Mouse (Mus musculus): ENCODE results near the gene Zcchc13.

Zcchc13 gene

DNA sequence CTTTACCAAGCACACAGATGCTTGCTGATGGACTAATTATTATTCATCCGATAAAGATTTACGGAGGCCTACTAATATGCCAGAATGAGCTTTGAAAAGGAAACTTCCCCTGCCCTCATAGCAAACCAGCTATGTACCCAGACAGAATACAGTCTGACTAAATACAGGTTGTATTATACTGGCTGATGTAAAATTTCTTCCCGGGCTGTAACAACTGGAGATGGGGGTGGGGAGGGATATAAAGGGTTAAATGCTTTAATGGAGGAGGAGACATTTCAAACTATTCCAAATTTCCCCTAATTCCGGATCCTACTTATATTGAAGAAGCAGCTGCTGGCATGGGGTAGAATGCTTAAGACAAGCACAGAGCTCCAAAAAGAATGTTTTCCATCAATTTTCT lies 14.9 kb upstream of the Zcchc13 start:
- Histone ChIP-seq H3K9me3 (ENCODE audit: low read length) (no peaks in the 10 kb centered on the region), H3K4me1 (replicated peaks; ENCODE audit: low read depth, low read length) (peaks cover 6% of the 10 kb centered on the region; the same call in 1 of the 2 replicates), H3K4me3 (replicated peaks; ENCODE audit: low read length) (peak overlapping the region; percentile 70; the same call in 1 of the 2 replicates), H3K27me3 (ENCODE audit: insufficient read depth, low read length) (peaks cover 37% of the 10 kb centered on the region), H3K36me3 (ENCODE audit: insufficient read depth, low read length) (peaks cover 12% of the 10 kb centered on the region)
- no peak for TF ChIP-seq NANOG (IDR thresholded peaks at IDR 0.05; ENCODE audit: borderline replicate concordance, low read length)
- TF ChIP-seq POU5F1 (IDR thresholded peaks at IDR 0.05; ENCODE audit: borderline replicate concordance, low read length), result no peak
- no peak for TF ChIP-seq CTCF (conservative IDR thresholded peaks at IDR 0.05; ENCODE audit: low read length)

DNA sequence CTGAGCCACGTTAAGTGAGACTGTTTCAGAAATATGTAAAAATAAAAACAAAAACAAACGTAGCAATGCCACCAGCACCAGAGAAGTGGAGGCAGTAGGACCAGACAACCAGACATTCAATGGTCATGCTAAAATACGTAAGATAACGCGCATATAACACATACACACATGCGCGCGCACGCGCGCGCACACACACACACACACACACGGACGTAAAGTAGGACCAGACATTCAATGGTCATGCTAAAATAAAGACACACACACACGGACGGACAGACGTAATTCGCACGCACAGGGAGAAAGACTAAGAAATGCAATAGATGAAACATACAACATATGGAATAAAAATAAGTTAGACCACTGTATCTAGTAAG lies 14.2 kb upstream of the Zcchc13 start:
- TF ChIP-seq CTCF (conservative IDR thresholded peaks at IDR 0.05; ENCODE audit: low read length) (no peak), NANOG (IDR thresholded peaks at IDR 0.05; ENCODE audit: borderline replicate concordance, low read length) (no peak), POU5F1 (IDR thresholded peaks at IDR 0.05; ENCODE audit: borderline replicate concordance, low read length) (no peak)
- Histone ChIP-seq H3K9me3 (ENCODE audit: low read length) (no peaks in the 10 kb centered on the region), H3K4me1 (replicated peaks; ENCODE audit: low read depth, low read length) (peaks cover 6% of the 10 kb centered on the region; the same call in 1 of the 2 replicates), H3K27me3 (ENCODE audit: insufficient read depth, low read length) (peaks cover 36% of the 10 kb centered on the region), H3K36me3 (ENCODE audit: insufficient read depth, low read length) (peaks cover 12% of the 10 kb centered on the region), H3K4me3 (replicated peaks; ENCODE audit: low read length) (peak overlapping the region; percentile 70)

DNA sequence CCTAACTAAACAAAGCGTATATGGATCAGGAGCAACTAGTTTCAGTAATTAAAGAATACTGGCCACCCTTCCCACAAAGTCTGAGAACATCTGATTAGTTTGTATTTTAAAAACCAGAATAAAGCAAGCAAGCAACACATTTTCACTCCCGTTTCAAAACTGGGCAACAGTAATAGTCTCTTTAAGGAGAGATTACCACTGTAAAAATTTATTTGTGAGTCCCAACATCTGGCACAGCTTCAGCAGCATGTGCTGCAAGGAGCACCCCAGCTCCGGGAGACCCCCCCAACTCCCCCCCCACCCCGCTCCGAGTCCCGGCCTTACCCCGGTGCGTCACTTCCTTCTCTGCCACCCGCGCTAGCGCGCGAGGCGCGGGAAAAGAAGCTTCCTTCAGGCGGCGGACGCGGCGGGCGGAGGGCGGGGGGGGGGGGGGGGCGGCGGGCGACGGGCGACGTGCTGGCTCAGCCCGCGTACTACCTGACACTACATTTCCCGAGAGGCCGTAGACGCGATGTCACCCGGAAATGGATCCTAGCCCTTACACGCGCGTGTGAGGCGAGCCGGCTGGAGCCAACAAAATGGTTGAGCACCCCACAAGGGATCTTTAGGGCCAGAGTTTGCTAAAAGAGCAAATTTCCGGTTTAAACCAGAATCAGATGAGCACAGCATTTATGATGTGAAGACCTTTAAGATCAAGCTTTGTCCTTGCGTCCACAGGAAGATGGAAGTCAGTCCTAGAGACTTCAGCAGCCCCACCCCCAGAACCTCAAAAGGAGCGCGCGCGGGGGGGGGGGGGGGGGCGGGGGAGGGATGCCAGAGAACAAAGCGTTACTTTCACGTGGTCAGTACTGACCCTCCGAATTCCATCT lies 13.6 kb upstream of the Zcchc13 start:
- Histone ChIP-seq H3K4me1 (replicated peaks; ENCODE audit: low read depth, low read length) (peaks cover 9% of the 10 kb centered on the region; the same call in 1 of the 2 replicates), H3K9me3 (ENCODE audit: low read length) (no peaks in the 10 kb centered on the region), H3K4me3 (replicated peaks; ENCODE audit: low read length) (peak overlapping the region; percentile 70)

DNA sequence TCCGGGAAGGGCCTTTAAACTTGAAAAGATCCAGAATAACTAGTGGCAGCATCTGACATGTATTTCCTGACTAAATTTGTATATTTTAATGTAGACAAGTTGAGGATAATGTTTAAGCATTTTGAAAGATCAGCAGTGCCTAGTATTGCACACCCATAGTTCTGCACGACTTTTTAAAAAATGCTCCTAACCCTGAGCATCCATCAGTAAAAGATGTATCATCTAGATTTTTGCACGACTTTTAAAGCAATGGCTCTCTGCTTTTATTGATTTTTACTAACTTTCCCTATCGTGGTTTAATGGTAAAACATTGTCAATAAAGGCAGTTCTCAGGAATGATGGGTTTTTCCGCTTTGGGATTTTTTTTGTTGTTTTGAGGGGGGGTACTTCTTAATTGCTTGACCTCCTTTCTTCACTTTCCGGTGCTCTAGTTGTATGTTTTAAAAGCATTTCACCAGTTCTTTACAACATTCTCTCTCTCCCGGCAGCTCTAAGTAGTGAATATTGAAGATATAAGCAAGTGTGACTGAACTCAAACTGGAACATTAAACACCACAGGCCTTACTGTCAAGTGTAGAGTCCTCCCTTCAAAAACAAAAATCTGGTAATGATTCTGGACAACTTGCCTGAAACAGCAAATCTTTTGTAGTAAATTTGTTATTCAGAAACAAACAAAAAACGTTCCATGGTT lies 12.8 kb upstream of the Zcchc13 start:
- no peaks in the 10 kb centered on the region for H3K9me3 ChIP-seq (ENCODE audit: low read length)
- peaks cover 9% of the 10 kb centered on the region for H3K36me3 ChIP-seq (ENCODE audit: insufficient read depth, low read length)
- peak overlapping the region; percentile 62; the same call in 1 of the 2 replicates for H3K4me3 ChIP-seq (replicated peaks; ENCODE audit: low read length)
- peaks cover 11% of the 10 kb centered on the region; the same call in 1 of the 2 replicates for H3K4me1 ChIP-seq (replicated peaks; ENCODE audit: low read depth, low read length)
- no peak for TF ChIP-seq POU5F1 (IDR thresholded peaks at IDR 0.05; ENCODE audit: borderline replicate concordance, low read length)
- no peak for TF ChIP-seq NANOG (IDR thresholded peaks at IDR 0.05; ENCODE audit: borderline replicate concordance, low read length)
- no peak for TF ChIP-seq CTCF (conservative IDR thresholded peaks at IDR 0.05; ENCODE audit: low read length)
- H3K27me3 ChIP-seq (ENCODE audit: insufficient read depth, low read length), result peaks cover 43% of the 10 kb centered on the region

More for the DNA sequence above, 13.6 kb upstream of the Zcchc13 start:
- TF ChIP-seq CTCF (conservative IDR thresholded peaks at IDR 0.05; ENCODE audit: low read length), result no peak
- TF ChIP-seq POU5F1 (IDR thresholded peaks at IDR 0.05; ENCODE audit: borderline replicate concordance, low read length), result no peak
- no peak for TF ChIP-seq NANOG (IDR thresholded peaks at IDR 0.05; ENCODE audit: borderline replicate concordance, low read length)
- Histone ChIP-seq H3K27me3 (ENCODE audit: insufficient read depth, low read length) (peaks cover 39% of the 10 kb centered on the region), H3K36me3 (ENCODE audit: insufficient read depth, low read length) (peaks cover 12% of the 10 kb centered on the region)

DNA sequence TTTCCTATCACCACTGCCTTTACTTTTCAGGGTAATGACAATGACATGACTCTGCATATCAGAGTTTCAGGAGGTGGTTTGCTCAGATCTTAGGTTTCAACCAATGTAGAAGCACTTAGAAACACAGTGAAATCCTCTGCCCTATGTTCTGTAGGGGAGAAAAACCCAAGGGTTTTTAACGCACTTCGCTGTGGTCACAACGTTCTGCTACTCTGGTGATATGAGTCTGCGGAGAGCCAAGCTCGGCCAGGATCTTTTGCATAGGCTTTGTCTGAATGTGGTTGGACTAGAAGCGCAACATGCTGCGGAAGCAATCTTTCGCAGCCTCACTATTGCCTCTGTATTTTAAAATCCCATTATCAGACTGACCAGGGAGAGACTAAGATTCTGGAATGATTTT lies 8.6 kb upstream of the Zcchc13 start:
- Histone ChIP-seq H3K36me3 (ENCODE audit: insufficient read depth, low read length) (no peaks in the 10 kb centered on the region), H3K27me3 (ENCODE audit: insufficient read depth, low read length) (peaks cover 31% of the 10 kb centered on the region), H3K4me3 (replicated peaks; ENCODE audit: low read length) (peak overlapping the region; percentile 60), H3K9me3 (ENCODE audit: low read length) (no peaks in the 10 kb centered on the region), H3K4me1 (replicated peaks; ENCODE audit: low read depth, low read length) (0 out of 2 replicates have a peak, but pooled peaks cover 5% of the 10 kb centered on the region)
- TF ChIP-seq POU5F1 (IDR thresholded peaks at IDR 0.05; ENCODE audit: borderline replicate concordance, low read length) (no peak), CTCF (conservative IDR thresholded peaks at IDR 0.05; ENCODE audit: low read length) (no peak), NANOG (IDR thresholded peaks at IDR 0.05; ENCODE audit: borderline replicate concordance, low read length) (no peak)

DNA sequence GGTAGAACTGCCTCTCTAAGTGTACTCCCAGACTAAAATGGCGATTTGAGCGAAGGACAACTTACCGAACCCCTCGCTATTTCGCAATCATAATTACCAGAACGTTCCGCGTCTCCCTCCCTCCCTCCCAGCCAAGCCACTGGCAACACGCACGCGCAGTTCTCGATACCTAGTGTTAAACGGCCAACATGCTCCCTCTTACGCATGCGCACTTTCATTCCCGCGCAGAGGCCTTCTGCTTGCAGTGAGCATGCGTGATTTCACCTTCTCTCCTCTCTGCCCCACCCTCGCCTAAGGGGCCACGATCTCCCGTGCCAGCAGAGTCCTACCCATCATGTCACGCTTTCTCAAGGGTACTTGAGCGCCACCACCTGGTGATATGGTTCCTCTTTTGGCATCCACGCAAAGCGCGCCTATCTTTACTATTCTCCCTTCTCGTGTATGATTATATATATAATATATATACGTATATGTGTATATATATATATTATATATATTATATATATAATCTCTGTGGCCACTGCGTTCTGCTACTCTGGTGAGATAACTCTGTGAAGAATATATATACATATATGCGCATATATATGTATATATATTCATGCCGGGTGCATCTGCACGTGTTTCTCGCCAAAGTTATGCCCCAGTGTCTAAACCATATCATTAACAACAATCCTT lies 8.0 kb upstream of the Zcchc13 start:
- Histone ChIP-seq H3K36me3 (ENCODE audit: insufficient read depth, low read length) (no peaks in the 10 kb centered on the region), H3K4me1 (replicated peaks; ENCODE audit: low read depth, low read length) (0 out of 2 replicates have a peak, but pooled peaks cover 5% of the 10 kb centered on the region), H3K9me3 (ENCODE audit: low read length) (no peaks in the 10 kb centered on the region), H3K27me3 (ENCODE audit: insufficient read depth, low read length) (peaks cover 31% of the 10 kb centered on the region), H3K4me3 (replicated peaks; ENCODE audit: low read length) (peak overlapping the region; percentile 69)
- no peak for TF ChIP-seq NANOG (IDR thresholded peaks at IDR 0.05; ENCODE audit: borderline replicate concordance, low read length)
- no peak for TF ChIP-seq POU5F1 (IDR thresholded peaks at IDR 0.05; ENCODE audit: borderline replicate concordance, low read length)
- TF ChIP-seq CTCF (conservative IDR thresholded peaks at IDR 0.05; ENCODE audit: low read length), result no peak

DNA sequence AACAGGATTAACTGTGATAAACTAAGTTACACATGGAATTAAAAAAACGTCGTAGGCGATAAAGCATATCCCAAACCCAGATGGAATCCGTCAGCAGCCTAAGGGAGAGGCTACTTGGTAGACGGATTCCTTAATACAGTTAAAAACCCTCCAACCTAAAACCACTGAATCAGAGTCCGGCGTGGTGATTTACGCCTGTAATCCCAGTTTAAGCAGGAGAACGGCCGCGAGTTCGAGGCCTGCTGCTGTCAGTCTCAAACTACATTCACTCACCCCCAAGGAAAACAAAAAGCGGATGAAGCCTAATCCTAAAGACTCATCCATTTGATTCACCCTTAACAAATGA lies 7.5 kb upstream of the Zcchc13 start:
- Histone ChIP-seq H3K27me3 (ENCODE audit: insufficient read depth, low read length) (peaks cover 31% of the 10 kb centered on the region), H3K9me3 (ENCODE audit: low read length) (no peaks in the 10 kb centered on the region), H3K36me3 (ENCODE audit: insufficient read depth, low read length) (no peaks in the 10 kb centered on the region), H3K4me3 (replicated peaks; ENCODE audit: low read length) (peak overlapping the region; percentile 69; the same call in 1 of the 2 replicates), H3K4me1 (replicated peaks; ENCODE audit: low read depth, low read length) (0 out of 2 replicates have a peak, but pooled peaks cover 5% of the 10 kb centered on the region)
- TF ChIP-seq CTCF (conservative IDR thresholded peaks at IDR 0.05; ENCODE audit: low read length), result no peak
- no peak for TF ChIP-seq NANOG (IDR thresholded peaks at IDR 0.05; ENCODE audit: borderline replicate concordance, low read length)
- no peak for TF ChIP-seq POU5F1 (IDR thresholded peaks at IDR 0.05; ENCODE audit: borderline replicate concordance, low read length)

DNA sequence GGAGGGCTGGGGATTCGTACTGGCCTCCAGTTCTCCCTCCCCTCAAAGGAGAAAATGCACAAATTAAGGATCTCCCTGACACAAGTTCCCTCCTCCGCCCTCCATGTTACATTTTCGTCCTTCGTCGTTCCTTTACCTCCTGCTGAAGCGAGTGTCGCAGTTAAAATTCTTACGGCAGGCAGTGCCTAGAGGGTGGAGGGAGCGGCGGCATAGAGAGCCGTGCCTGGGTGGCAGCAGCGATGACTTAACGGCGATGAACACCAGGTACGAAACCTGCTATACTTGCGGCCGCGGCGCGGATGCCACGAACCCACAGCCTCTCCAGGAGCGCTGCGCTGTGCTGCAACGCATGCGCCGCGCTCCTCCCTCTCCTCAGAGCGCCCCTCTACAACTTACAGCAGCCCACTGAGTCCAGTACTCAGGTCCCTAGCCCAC lies 7.0 kb upstream of the Zcchc13 start:
- Histone ChIP-seq H3K9me3 (ENCODE audit: low read length) (no peaks in the 10 kb centered on the region), H3K4me1 (replicated peaks; ENCODE audit: low read depth, low read length) (0 out of 2 replicates have a peak, but pooled peaks cover 5% of the 10 kb centered on the region), H3K36me3 (ENCODE audit: insufficient read depth, low read length) (no peaks in the 10 kb centered on the region), H3K27me3 (ENCODE audit: insufficient read depth, low read length) (peaks cover 33% of the 10 kb centered on the region), H3K4me3 (replicated peaks; ENCODE audit: low read length) (peak overlapping the region; percentile 69)
- TF ChIP-seq CTCF (conservative IDR thresholded peaks at IDR 0.05; ENCODE audit: low read length) (no peak), POU5F1 (IDR thresholded peaks at IDR 0.05; ENCODE audit: borderline replicate concordance, low read length) (no peak), NANOG (IDR thresholded peaks at IDR 0.05; ENCODE audit: borderline replicate concordance, low read length) (no peak)
